Mouse (Mus musculus) heart, postnatal 0 days (tissue): ENCODE measurements around the gene Vezf1.

Source experiments
- CTCF ChIP-seq: IDR thresholded peaks from 2 replicates; pipeline ENCODE4 v1.5.1; 2016; ENCODE audit warnings: antibody characterized with exemption, control low read depth, low read depth
- EP300 ChIP-seq: IDR thresholded peaks from 2 replicates; pipeline ENCODE4 v1.6.1; 2016; ENCODE audit warnings: antibody characterized with exemption, low read depth

- no peak for TF ChIP-seq EP300
- TF ChIP-seq CTCF = no peak
These were observed 39.3 kb downstream of the Vezf1 start for GRCm38 (mm10) chr11:88107365-88107764.
